Mouse (Mus musculus) spleen, adult 2 months (tissue): Measurements from ENCODE around the gene Dgcr2. TPM values are rescaled to one million over a fixed set of nuclear protein-coding genes. Genes with fewer than 3 reads are reported as not detected.

ENCODE experiments used
- DNase-seq, 2 experiments: peaks; one replicate each; pipeline versions ENCODE4 v3.0.0 to v3.0.0-alpha.2; 2012 to 2021; ENCODE audit warnings: low spot score in 2 of 2, low read depth in 1 of 2
- H3K27ac ChIP-seq: fragments of 200-500 bp; 2 replicates; pipeline ENCODE4 v1.5.1; 2012; ENCODE audit warnings: low read length, inconsistent platforms; ENCODE audit not compliant: insufficient read depth
- H3K27me3 ChIP-seq: fragments of 200-500 bp; 2 replicates; pipeline ENCODE4 v1.6.1; 2012; ENCODE audit warnings: mild to moderate bottlenecking, moderate library complexity, low read length, inconsistent platforms; ENCODE audit not compliant: control insufficient read depth, insufficient read depth
- H3K36me3 ChIP-seq: fragments of 200-500 bp; 2 replicates; pipeline ENCODE4 v1.6.1; 2012; ENCODE audit warnings: mild to moderate bottlenecking, low read length, inconsistent platforms; ENCODE audit not compliant: control insufficient read depth, insufficient read depth
- H3K4me1 ChIP-seq: fragments of 200-500 bp; 2 replicates; pipeline ENCODE4 v1.6.1; 2011; ENCODE audit warnings: inconsistent platforms; ENCODE audit not compliant: control insufficient read depth, insufficient read depth, insufficient read length
- H3K4me3 ChIP-seq: fragments of 200-500 bp; 2 replicates; pipeline ENCODE4 v1.5.1; 2011; ENCODE audit warnings: mild to moderate bottlenecking, inconsistent platforms; ENCODE audit not compliant: insufficient read depth, insufficient read length; ENCODE audit errors: extremely low read depth
- CTCF ChIP-seq: fragments of 200-500 bp; IDR thresholded peaks from 2 replicates; pipeline ENCODE4 v1.5.1; 2011; ENCODE audit warnings: mild to moderate bottlenecking, inconsistent platforms; ENCODE audit not compliant: insufficient read depth, insufficient read length, insufficient replicate concordance; ENCODE audit errors: extremely low read depth
- POLR2A ChIP-seq: fragments of 200-500 bp; IDR thresholded peaks from 2 replicates; pipeline ENCODE4 v1.6.1; 2011; ENCODE audit warnings: low read depth, low read length, inconsistent platforms
- WGBS: fragments of 180-500 bp; shearing (Covaris S2); methylation state at CpG from one replicate; pipeline ENCODE4 v1.1.7; 2018; 5-methylcytosine and 5-hydroxymethylcytosine counted together
- polyA plus RNA-seq: library from polyadenylated mRNA; depleted of rRNA; stranded (reverse); fragments of >200 nt; gene quantifications from 2 replicates; pipeline ENCODE4 v1.2.3, GENCODE M21; 2012

Gene Dgcr2
- polyA plus RNA-seq, 1 experiment = 57.7 TPM

DNA sequence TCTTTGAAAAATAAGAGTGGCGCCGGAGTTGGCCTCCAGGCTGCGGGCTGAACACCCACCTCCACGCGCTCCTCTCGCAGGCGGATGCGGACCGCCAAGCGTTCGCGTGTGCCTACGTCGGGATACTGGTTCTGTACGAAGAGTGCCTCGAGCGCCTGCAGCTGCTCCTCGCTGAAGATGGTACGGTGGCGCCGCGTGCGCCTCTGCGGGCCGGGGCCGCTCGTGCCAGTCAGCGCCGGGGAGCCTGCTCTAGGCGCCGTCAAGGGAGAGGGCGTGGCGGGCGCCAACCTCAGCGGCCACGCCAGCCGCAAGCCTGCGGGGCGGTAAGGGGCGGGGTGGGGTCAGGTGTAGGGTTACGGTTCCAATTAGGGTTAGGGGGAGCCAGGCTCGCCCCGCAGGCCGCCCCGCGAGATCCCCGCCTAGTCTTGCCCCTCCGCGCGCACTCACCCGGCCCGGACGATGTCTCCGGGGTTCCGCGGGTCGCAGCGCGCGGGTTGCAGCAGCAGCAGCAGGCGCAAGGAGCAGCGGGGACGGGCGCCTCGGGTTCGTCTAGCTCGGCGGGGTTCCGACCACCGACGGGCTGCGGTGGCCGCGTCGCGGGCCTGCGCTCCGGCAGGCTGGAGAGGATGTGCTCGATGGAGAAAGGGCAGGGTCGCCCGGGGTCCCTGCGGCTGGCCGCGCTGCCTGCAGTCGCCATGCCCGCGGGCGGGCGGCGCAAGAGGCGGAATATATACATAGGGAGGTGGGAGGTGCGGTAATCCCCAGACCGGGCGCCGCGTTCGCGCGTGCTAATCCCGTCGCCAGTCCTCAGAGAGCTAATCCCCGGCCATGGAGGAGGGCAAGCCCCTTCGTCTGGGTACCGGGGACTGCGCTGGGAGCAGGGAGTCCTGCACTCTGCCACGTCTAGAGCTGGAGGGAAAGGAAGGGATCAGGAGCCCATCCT lies 16.2 kb upstream of the Dgcr2 start, which contains the start of gene Gsc2:
Gene Gsc2, minus strand, starts transcription at position 753 of the 943 bp plus-strand sequence.
- Histone ChIP-seq H3K4me3 (peak within 1 kb of the TSS; percentile 26; the same call in 1 of the 2 replicates), H3K27me3 (peaks cover 22% of the 10 kb centered on the region), H3K4me1 (peaks cover 10% of the 10 kb centered on the region), H3K36me3 (no peaks in the 10 kb centered on the region), H3K27ac (no peak within 1 kb of the TSS)
- DNase-seq = no peak
- 2% methylated on average over 103 of the region's 106 CpGs for WGBS
- TF ChIP-seq CTCF (no peak), POLR2A (no peak)

DNA sequence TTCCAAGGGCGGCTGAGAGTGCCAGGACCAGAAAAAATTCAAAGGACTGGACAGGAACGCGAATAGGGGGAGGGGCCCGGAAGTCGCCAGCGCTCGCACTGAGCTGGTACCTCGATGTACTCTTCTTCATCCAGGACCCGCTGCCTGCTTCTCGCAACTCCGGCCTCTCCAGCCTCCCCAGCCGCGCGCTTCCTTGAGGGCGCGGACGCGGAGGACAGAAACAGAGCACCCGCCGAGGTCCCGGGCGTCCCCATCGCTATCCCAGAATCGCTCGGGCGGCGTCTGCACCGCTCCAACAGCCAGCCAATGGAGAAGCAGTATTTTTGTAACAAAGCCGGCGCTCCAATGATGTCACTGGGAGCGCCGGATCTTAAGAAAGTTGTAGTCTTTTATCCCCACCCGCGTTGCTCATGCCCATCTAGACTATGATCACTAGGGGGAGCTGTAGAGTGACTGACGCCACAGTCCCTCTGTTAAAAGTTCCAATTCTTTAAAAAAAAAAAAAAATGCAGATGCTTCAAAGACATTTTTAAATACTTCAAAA lies 12.8 kb upstream of the Dgcr2 start, which contains the start of gene Ess2:
Gene Ess2, minus strand, starts transcription at position 297 of the 544 bp plus-strand sequence.
- peaks cover 10% of the 10 kb centered on the region for H3K4me1 ChIP-seq
- DNase-seq = peak; percentile 85 to 92
- WGBS = under 1% methylated on average over 35 of the region's 35 CpGs
- peak; percentile 52; the same call in 1 of the 2 replicates for TF ChIP-seq CTCF
- TF ChIP-seq POLR2A = no peak
- peak within 1 kb of the TSS; percentile 98 for H3K4me3 ChIP-seq
- H3K36me3 ChIP-seq = peaks cover 18% of the 10 kb centered on the region
- peak within 1 kb of the TSS; percentile 78 for H3K27ac ChIP-seq
- peaks cover 18% of the 10 kb centered on the region for H3K27me3 ChIP-seq

DNA sequence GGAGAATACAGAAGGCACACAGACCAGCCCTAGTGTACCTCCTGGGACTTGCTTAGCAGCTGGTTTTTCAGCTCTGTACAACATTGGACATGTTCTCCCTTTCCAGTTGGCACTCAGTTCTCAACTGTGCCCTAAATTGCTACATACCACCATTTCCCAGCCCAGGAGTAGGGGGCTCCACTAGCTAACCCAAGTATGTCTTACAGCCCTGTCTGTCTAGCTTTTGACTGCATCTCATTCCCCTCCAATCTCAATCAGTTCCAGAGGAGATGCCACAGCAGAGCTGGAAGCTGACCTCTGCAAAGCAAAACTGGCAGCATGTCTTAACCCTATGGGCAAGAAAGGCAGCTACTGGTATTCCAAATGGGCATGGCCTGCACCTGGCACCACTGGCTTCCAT lies 2.3 kb downstream of the Dgcr2 start:
- peaks cover 9% of the 10 kb centered on the region for H3K36me3 ChIP-seq
- peaks cover 4% of the 10 kb centered on the region; the same call in 1 of the 2 replicates for H3K4me1 ChIP-seq
- H3K27ac ChIP-seq = no peak overlapping the region
- H3K4me3 ChIP-seq = no peak overlapping the region
- no peaks in the 10 kb centered on the region for H3K27me3 ChIP-seq
- no peak for DNase-seq
- TF ChIP-seq CTCF = no peak

DNA sequence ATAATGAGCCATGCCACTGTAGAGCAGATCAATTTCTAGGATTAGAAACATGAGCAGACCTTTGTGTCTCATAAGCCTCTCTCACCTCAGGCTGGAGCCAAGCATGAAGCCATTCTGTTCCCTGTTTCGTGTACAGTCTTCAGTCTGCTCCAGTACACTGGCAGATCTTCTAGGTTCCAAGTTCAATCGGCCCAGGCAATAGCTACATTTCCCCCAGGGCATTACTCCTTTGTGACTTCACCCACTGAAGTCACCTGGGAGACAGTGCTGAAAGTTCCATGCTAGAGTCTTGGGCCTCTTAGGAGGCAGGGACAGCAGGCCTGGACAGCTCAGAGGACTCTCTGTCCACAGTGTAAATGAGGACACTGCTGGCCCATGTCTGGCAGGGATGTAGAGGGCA lies 4.4 kb downstream of the Dgcr2 start, which contains the start of gene Tssk1:
Gene Tssk1, plus strand, starts transcription at position 301 of the 400 bp plus-strand sequence.
- Histone ChIP-seq H3K36me3 (peaks cover 4% of the 10 kb centered on the region; the same call in 1 of the 2 replicates), H3K27me3 (no peaks in the 10 kb centered on the region), H3K4me3 (no peak within 1 kb of the TSS), H3K4me1 (peaks cover 10% of the 10 kb centered on the region; the same call in 1 of the 2 replicates), H3K27ac (no peak within 1 kb of the TSS)
- TF ChIP-seq CTCF = no peak
- TF ChIP-seq POLR2A = no peak
- no peak for DNase-seq
- 79% methylated on average over 2 of the region's 2 CpGs for WGBS

DNA sequence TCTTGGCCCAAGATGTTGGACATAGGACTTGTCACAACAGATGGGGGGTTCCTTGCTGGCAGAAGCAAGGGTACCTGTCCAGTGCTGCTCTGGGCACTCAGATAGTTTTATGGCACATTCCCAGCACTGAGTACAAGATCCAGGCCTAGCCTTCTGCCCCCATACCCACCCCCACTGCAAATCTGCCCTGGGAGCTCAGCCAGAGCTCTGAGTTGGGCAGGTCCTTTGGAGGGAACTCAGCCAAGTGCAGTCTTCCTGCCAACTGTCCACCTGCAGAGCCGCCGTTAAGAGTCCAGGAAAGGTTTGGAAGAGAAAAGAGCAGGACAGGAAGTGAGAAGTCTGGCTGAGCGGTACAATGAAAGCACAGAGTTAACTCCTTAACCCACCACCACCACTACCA lies 5.8 kb downstream of the Dgcr2 start:
- TF ChIP-seq CTCF = no peak
- TF ChIP-seq POLR2A = no peak
- no peak for DNase-seq
- Histone ChIP-seq H3K27ac (no peak overlapping the region), H3K36me3 (no peaks in the 10 kb centered on the region), H3K27me3 (no peaks in the 10 kb centered on the region), H3K4me1 (peaks cover 10% of the 10 kb centered on the region; the same call in 1 of the 2 replicates), H3K4me3 (no peak overlapping the region)
- WGBS = 42% methylated on average over 3 of the region's 3 CpGs

DNA sequence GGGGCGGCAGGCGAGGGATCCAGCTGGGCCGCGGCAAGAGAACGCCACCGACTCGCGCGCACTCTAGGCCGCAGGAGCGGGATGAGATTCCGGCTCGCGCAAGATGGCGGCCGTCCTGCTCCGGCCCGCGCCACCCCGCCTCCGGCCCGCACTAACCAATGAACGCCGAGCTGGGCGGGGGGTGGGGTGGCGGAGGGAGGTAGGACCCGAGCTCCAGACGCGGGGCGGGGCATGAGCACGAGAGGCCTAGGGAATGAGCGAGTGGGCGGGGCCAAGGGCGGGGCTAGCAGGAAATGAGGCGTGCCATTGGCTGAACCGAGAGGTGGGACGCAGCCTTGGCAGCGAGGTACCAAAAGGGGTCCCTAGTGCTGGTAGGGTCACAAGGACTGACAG lies 6.8 kb downstream of the Dgcr2 start, which contains the start of gene Gm20518:
Gene Gm20518, minus strand, starts transcription at position 105 of the 393 bp plus-strand sequence.
- Histone ChIP-seq H3K27me3 (no peaks in the 10 kb centered on the region), H3K4me1 (peaks cover 10% of the 10 kb centered on the region; the same call in 1 of the 2 replicates), H3K27ac (peak within 1 kb of the TSS; percentile 72), H3K36me3 (no peaks in the 10 kb centered on the region), H3K4me3 (peak within 1 kb of the TSS; percentile 68)
- under 1% methylated on average over 36 of the region's 38 CpGs for WGBS
- peak; percentile 91 to 99 for DNase-seq
- no peak for TF ChIP-seq CTCF
- TF ChIP-seq POLR2A = peak; percentile 56
